Mouse (Mus musculus): ENCODE measurements around the gene Fam83c.

Gene Fam83c

GRCm38 (mm10) chr2:155830841-155831240 is 3.8 kb downstream of the Fam83c start:
- no peak for DNase-seq (ENCODE audit: extremely low spot score, low read depth, low spot score)

GRCm38 (mm10) chr2:155826630-155827424 is 7.8 kb downstream of the Fam83c start, which contains the start of gene Eif6:
Gene Eif6 (minus strand): TSS chr2:155826925.
- DNase-seq (ENCODE audit: extremely low spot score, low read depth, low spot score): peak; percentile 50

- DNase-seq (ENCODE audit: extremely low spot score, low read depth, low spot score): no peak
These were observed 8.6 kb downstream of the Fam83c start for GRCm38 (mm10) chr2:155825904-155826629.

GRCm38 (mm10) chr2:155823722-155824121 is 10.9 kb downstream of the Fam83c start:
- DNase-seq (ENCODE audit: extremely low spot score, low read depth, low spot score): no peak

- no peak for DNase-seq (ENCODE audit: extremely low spot score, low read depth, low spot score)
These were observed 13.9 kb downstream of the Fam83c start for GRCm38 (mm10) chr2:155820779-155821178.

GRCm38 (mm10) chr2:155819449-155820251 is 15.0 kb downstream of the Fam83c start:
- DNase-seq (ENCODE audit: extremely low spot score, low read depth, low spot score): no peak

- no peak for DNase-seq (ENCODE audit: extremely low spot score, low read depth, low spot score)
These were observed 15.4 kb downstream of the Fam83c start, which contains the start of gene BC029722 for GRCm38 (mm10) chr2:155819392-155819448. Gene BC029722 (minus strand): TSS chr2:155819426.

- DNase-seq (ENCODE audit: extremely low spot score, low read depth, low spot score): peak; percentile 47
These were observed 15.9 kb downstream of the Fam83c start for GRCm38 (mm10) chr2:155818596-155819391.

- no peak for DNase-seq (ENCODE audit: extremely low spot score, low read depth, low spot score)
These were observed 17.1 kb downstream of the Fam83c start for GRCm38 (mm10) chr2:155817301-155818245.

GRCm38 (mm10) chr2:155816179-155816578 is 18.5 kb downstream of the Fam83c start:
- DNase-seq (ENCODE audit: extremely low spot score, low read depth, low spot score): no peak

GRCm38 (mm10) chr2:155814829-155815228 is 19.8 kb downstream of the Fam83c start:
- DNase-seq (ENCODE audit: extremely low spot score, low read depth, low spot score): no peak

GRCm38 (mm10) chr2:155812637-155813036 is 22.0 kb downstream of the Fam83c start:
- no peak for DNase-seq (ENCODE audit: extremely low spot score, low read depth, low spot score)

GRCm38 (mm10) chr2:155811821-155812396 is 22.7 kb downstream of the Fam83c start:
- peak; percentile 57 for DNase-seq (ENCODE audit: extremely low spot score, low read depth, low spot score)

GRCm38 (mm10) chr2:155809620-155810019 is 25.0 kb downstream of the Fam83c start:
- no peak for DNase-seq (ENCODE audit: extremely low spot score, low read depth, low spot score)

- no peak for DNase-seq (ENCODE audit: extremely low spot score, low read depth, low spot score)
These were observed 27.2 kb downstream of the Fam83c start for GRCm38 (mm10) chr2:155807408-155807807.

GRCm38 (mm10) chr2:155806548-155806947 is 28.1 kb downstream of the Fam83c start:
- DNase-seq (ENCODE audit: extremely low spot score, low read depth, low spot score): no peak

GRCm38 (mm10) chr2:155805925-155806255 is 28.8 kb downstream of the Fam83c start:
- no peak for DNase-seq (ENCODE audit: extremely low spot score, low read depth, low spot score)

GRCm38 (mm10) chr2:155805231-155805924 is 29.3 kb downstream of the Fam83c start:
- DNase-seq (ENCODE audit: extremely low spot score, low read depth, low spot score): no peak

GRCm38 (mm10) chr2:155804053-155804452 is 30.6 kb downstream of the Fam83c start:
- no peak for DNase-seq (ENCODE audit: extremely low spot score, low read depth, low spot score)
